Mouse (Mus musculus) stomach, postnatal 0 days (tissue): ENCODE data around the gene Irf1.

Experiments
- CTCF ChIP-seq: IDR thresholded peaks from 2 replicates; pipeline ENCODE4 v1.5.1; 2016; ENCODE audit warnings: antibody characterized with exemption, low read depth, mild to moderate bottlenecking, moderate library complexity
- EP300 ChIP-seq: optimal IDR thresholded peaks from 2 replicates; pipeline ENCODE3; 2016; ENCODE audit warnings: antibody characterized with exemption

DNA sequence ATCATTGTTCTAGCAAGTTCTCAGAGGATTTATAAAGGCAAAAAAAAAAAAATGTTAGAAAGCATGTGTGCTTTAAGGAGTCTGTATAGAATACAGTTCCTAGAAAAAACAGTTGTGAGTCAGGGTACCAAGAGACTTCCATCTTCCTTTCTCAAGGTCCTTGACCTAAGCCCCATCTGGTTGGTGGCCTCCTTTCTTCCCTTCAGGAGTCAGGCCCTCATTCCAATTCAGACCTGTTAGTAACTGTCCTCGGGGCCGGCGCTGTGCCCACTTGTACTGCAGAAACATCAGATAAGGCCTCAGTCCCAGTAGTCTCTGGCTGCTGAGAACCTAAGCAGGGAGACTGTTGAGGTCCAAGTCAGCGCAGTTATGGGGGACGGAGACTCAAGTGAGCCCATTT is 3.3 kb downstream of the Irf1 start, which contains the start of gene Gm17334:
- TF ChIP-seq CTCF (no peak), EP300 (no peak)
